Comparison of ENCODE assay signal across 8 mouse cellular contexts in the genomic region with DNA sequence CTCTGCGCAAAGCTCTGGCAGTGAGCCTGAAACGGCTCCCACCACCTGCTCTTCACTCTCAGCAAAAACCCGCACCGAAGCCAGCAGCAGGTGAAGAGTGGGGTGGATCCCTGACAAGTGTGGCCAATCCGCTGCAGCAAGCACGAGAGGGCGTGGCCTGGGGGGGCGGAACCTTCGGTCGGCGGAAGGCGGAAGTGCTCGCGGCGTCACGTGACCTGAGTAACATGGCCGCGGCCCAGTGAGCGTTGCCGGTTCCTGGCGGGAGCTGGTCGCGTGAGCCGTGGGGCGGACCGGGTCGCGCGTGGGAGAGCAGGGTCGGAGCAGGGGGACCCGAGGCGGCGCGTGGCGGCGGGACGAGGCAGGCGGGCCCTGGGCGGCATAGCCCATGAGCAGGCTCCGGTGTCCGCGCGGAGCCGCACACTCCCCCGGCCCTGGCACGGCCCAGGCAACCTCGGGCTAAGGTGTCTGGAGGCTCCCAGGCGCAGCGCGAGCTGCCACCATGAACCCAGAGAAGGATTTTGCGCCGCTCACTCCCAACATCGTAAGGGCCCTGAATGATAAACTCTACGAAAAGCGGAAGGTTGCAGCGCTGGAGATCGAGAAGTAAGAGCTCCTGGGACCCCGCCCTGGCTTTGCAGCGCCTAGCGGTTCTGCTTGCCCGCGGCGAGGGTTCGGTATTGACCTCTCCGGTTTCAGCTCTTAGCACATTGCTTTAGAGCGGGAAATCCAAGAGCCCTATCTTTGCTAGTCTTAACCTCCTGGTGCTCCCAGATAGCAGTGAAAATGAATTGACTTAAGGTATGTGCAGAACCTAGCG. TPM values are rescaled to one million over a fixed set of nuclear protein-coding genes. Genes with fewer than 3 reads are reported as not detected.
A peak's percentile ranks its signal among the peaks of the same experiment; 100 is the strongest.
DNase-seq lines count a peak whose midpoint lies in the region; ATAC-seq and TF ChIP-seq lines count a peak whose summit lies in the region.

A gene (plus strand): TSS at position 195 of the 817 bp plus-strand sequence.

- H3K9me3 ChIP-seq in MEL (replicated peaks; ENCODE audit: insufficient read depth, low read length): no peaks in the 10 kb centered on the region
- no peaks in the 10 kb centered on the region for H3K9me3 ChIP-seq in forebrain, postnatal 0 days (ENCODE audit: low read length)
- no peaks in the 10 kb centered on the region for H3K9me3 ChIP-seq in lung, embryonic 15.5 days

- peak within 1 kb of the TSS; percentile 36 for H3K27ac ChIP-seq in MEL (ENCODE audit: control insufficient read depth, low read depth, low read length)
- H3K27ac ChIP-seq in cerebellum, adult 2 months (ENCODE audit: insufficient read depth, low read length): peak within 1 kb of the TSS; percentile 39
- peak within 1 kb of the TSS; percentile 79 for H3K27ac ChIP-seq in forebrain, postnatal 0 days (ENCODE audit: low read depth, low read length)
- no peak within 1 kb of the TSS for H3K27ac ChIP-seq in lung, embryonic 15.5 days

- no peak for TF ChIP-seq RAD21 in MEL (IDR thresholded peaks at IDR 0.05; ENCODE audit: low read depth, low read length)

- H3K79me2 ChIP-seq in MEL (ENCODE audit: control insufficient read depth, insufficient read depth, low read length, poor library complexity): peaks cover 47% of the 10 kb centered on the region

- ATAC-seq in forebrain, postnatal 0 days: peak; percentile 96
- ATAC-seq in lung, embryonic 15.5 days (ENCODE audit: borderline replicate concordance, extremely low read depth, low FRiP score, low TSS enrichment): peak; percentile 93

- H3K4me1 ChIP-seq in MEL (ENCODE audit: control insufficient read depth in 1 of 2, insufficient read depth in 2 of 2, low read length in 2 of 2): peaks cover 0 to 22% of the 10 kb centered on the region in 2 experiments; a peak in 3 of 4 replicates
- H3K4me1 ChIP-seq in cerebellum, adult 2 months (ENCODE audit: control insufficient read depth, insufficient read depth, low read length): no peaks in the 10 kb centered on the region; the same call in 1 of the 2 replicates
- peaks cover 9% of the 10 kb centered on the region for H3K4me1 ChIP-seq in forebrain, postnatal 0 days (ENCODE audit: insufficient read depth)
- H3K4me1 ChIP-seq in lung, embryonic 15.5 days: peaks cover 18% of the 10 kb centered on the region

- H3K4me3 ChIP-seq in MEL (ENCODE audit: control insufficient read depth in 1 of 2, insufficient read depth in 1 of 2, low read depth in 2 of 2, low read length in 2 of 2): peak within 1 kb of the TSS; percentile 75 to 84
- peak within 1 kb of the TSS; percentile 80 for H3K4me3 ChIP-seq in cerebellum, adult 2 months (replicated peaks; ENCODE audit: insufficient read depth, low read depth, low read length)
- H3K4me3 ChIP-seq in forebrain, postnatal 0 days (ENCODE audit: low read depth, low read length): peak within 1 kb of the TSS; percentile 83
- peak within 1 kb of the TSS; percentile 82 for H3K4me3 ChIP-seq in lung, embryonic 15.5 days

- peak within 1 kb of the TSS; percentile 79 for H3K9ac ChIP-seq in MEL (ENCODE audit: control insufficient read depth, low read depth, low read length, poor library complexity, severe bottlenecking)
- peak within 1 kb of the TSS; percentile 81 for H3K9ac ChIP-seq in forebrain, postnatal 0 days
- peak within 1 kb of the TSS; percentile 69 for H3K9ac ChIP-seq in lung, embryonic 15.5 days

- peak; percentile 97 for DNase-seq in MEL (ENCODE audit: low read depth, low spot score)
- peak; percentile 98 for DNase-seq in cerebellum, adult 2 months
- DNase-seq in forebrain, postnatal 0 days: peak; percentile 97
- DNase-seq in heart, postnatal 4 days: peak; percentile 98
- peak; percentile 95 to 96 for DNase-seq in layer of hippocampus, adult 8-10 months (ENCODE audit: low spot score in 2 of 2)
- DNase-seq in ovary, adult 18-20 months (ENCODE audit: low spot score): peak; percentile 94
- peak; percentile 98 for DNase-seq in thymus, postnatal 0 days (ENCODE audit: low spot score)

- peaks cover 0 to 1% of the 10 kb centered on the region in 2 experiments; a peak in 1 of 4 replicates for H3K27me3 ChIP-seq in MEL (ENCODE audit: control insufficient read depth in 1 of 2, insufficient read depth in 2 of 2, low read length in 2 of 2)
- H3K27me3 ChIP-seq in cerebellum, adult 2 months (ENCODE audit: control insufficient read depth, insufficient read depth, low read length): no peaks in the 10 kb centered on the region
- H3K27me3 ChIP-seq in forebrain, postnatal 0 days (ENCODE audit: insufficient read depth, low read length): no peaks in the 10 kb centered on the region
- no peaks in the 10 kb centered on the region; the same call in 1 of the 2 replicates for H3K27me3 ChIP-seq in lung, embryonic 15.5 days

- peak; percentile 78 to 81 for TF ChIP-seq POLR2A in MEL (IDR thresholded peaks at IDR 0.05; ENCODE audit: control insufficient read depth in 1 of 2, insufficient read depth in 1 of 2, low read depth in 1 of 2, low read length in 2 of 2, poor library complexity in 1 of 2)
- peak; percentile 84 for TF ChIP-seq POLR2A in cerebellum, adult 2 months (IDR thresholded peaks at IDR 0.05; ENCODE audit: borderline replicate concordance, insufficient read depth, low read length)

- TF ChIP-seq EP300 in MEL (IDR thresholded peaks at IDR 0.05; ENCODE audit: low read depth in 1 of 2, low read length in 2 of 2): no peak

- WGBS in cerebellum, adult 2 months: under 1% methylated on average over 67 of the region's 67 CpGs
- WGBS in forebrain, postnatal 0 days: under 1% methylated on average over 67 of the region's 67 CpGs
- WGBS in lung, embryonic 15.5 days: under 1% methylated on average over 67 of the region's 67 CpGs

- TF ChIP-seq CTCF in MEL (IDR thresholded peaks at IDR 0.05 in 2 of 3, conservative IDR thresholded peaks at IDR 0.05 in 1 of 3; ENCODE audit: control insufficient read depth in 1 of 3, insufficient read depth in 1 of 3, low read depth in 2 of 3, low read length in 3 of 3, poor library complexity in 1 of 3, severe bottlenecking in 1 of 3): no peak
- no peak for TF ChIP-seq CTCF in cerebellum, adult 2 months (IDR thresholded peaks at IDR 0.05; ENCODE audit: borderline replicate concordance, insufficient read depth, low read depth, low read length)
- TF ChIP-seq CTCF in forebrain, postnatal 0 days (IDR thresholded peaks at IDR 0.05; ENCODE audit: low read depth): 0 out of 2 replicates have a peak, but pooled peaks have one; percentile 2

- H3K4me2 ChIP-seq in forebrain, postnatal 0 days (ENCODE audit: low read depth): peak within 1 kb of the TSS; percentile 78
- H3K4me2 ChIP-seq in lung, embryonic 15.5 days: peak within 1 kb of the TSS; percentile 83

- peaks cover 0 to 21% of the 10 kb centered on the region in 2 experiments; a peak in 3 of 4 replicates for H3K36me3 ChIP-seq in MEL (ENCODE audit: control insufficient read depth in 1 of 2, insufficient read depth in 2 of 2, low read length in 2 of 2)
- no peaks in the 10 kb centered on the region for H3K36me3 ChIP-seq in forebrain, postnatal 0 days (ENCODE audit: insufficient read depth)
- no peaks in the 10 kb centered on the region for H3K36me3 ChIP-seq in lung, embryonic 15.5 days

TF ChIP-seq in MEL, 35 proteins besides CTCF, POLR2A, EP300 and RAD21 (continues in another document):
- TF ChIP-seq ZC3H11A (IDR thresholded peaks at IDR 0.05; ENCODE audit: low read depth, low read length) (no peak), GATA1 (IDR thresholded peaks at IDR 0.05; ENCODE audit: low read depth, low read length) (no peak), USF2 (IDR thresholded peaks at IDR 0.05; ENCODE audit: borderline replicate concordance in 1 of 2, insufficient read depth in 1 of 2, low read depth in 1 of 2, low read length in 2 of 2) (peak; percentile 71 to 93; a peak in 3 of 4 replicates), UBTF (IDR thresholded peaks at IDR 0.05; ENCODE audit: borderline replicate concordance, insufficient read depth, low read depth, low read length) (no peak), ELF1 (IDR thresholded peaks at IDR 0.05; ENCODE audit: low read depth, low read length) (peak; percentile 99), USF1 (IDR thresholded peaks at IDR 0.05; ENCODE audit: low read depth, low read length) (peak; percentile 100), ZMIZ1 (IDR thresholded peaks at IDR 0.05; ENCODE audit: low read depth, low read length) (peak; percentile 74), TCF12 (IDR thresholded peaks at IDR 0.05; ENCODE audit: low read depth, low read length) (peak; percentile 51; the same call in 1 of the 2 replicates), RCOR1 (IDR thresholded peaks at IDR 0.05; ENCODE audit: low read depth, low read length) (no peak), SMC3 (IDR thresholded peaks at IDR 0.05; ENCODE audit: low read depth, low read length) (no peak), POLR2AphosphoS2 (IDR thresholded peaks at IDR 0.05; ENCODE audit: low read length) (peak; percentile 42; the same call in 1 of the 2 replicates), ZKSCAN1 (IDR thresholded peaks at IDR 0.05; ENCODE audit: low read depth, low read length) (no peak), SIN3A (IDR thresholded peaks at IDR 0.05; ENCODE audit: low read length) (peak; percentile 97), MAZ (IDR thresholded peaks at IDR 0.05; ENCODE audit: low read depth, low read length) (0 out of 2 replicates have a peak, but pooled peaks have one; percentile 35), MYB (IDR thresholded peaks at IDR 0.05; ENCODE audit: low read depth, low read length) (no peak), MXI1 (IDR thresholded peaks at IDR 0.05; ENCODE audit: low read depth, low read length) (peak; percentile 94), MAX (IDR thresholded peaks at IDR 0.05; ENCODE audit: low read length) (peak; percentile 96), CHD1 (IDR thresholded peaks at IDR 0.05; ENCODE audit: low read depth, low read length) (no peak), TBP (IDR thresholded peaks at IDR 0.05; ENCODE audit: low read depth, low read length) (peak; percentile 58; the same call in 1 of the 2 replicates), BHLHE40 (IDR thresholded peaks at IDR 0.05; ENCODE audit: borderline replicate concordance, low read depth, low read length) (peak; percentile 93), TAL1 (IDR thresholded peaks at IDR 0.05; ENCODE audit: low read length) (peak; percentile 12; the same call in 1 of the 2 replicates)

RNA-seq across cellular contexts. Expression of the gene that starts here (rescaled TPM):
- total RNA-seq in MEL (2012; rRNA removed): 31.1 and 31.7 TPM in 2 replicates
- polyA plus RNA-seq in MEL (2012; ENCODE audit: insufficient read depth in 1 of 2, insufficient read length in 2 of 2, low read depth in 1 of 2, low replicate concordance in 2 of 2, missing spikeins in 1 of 2): 10 to 100 TPM in 1 of 2 experiments, not detected in 1; 86.0 TPM
- polyA plus RNA-seq in cerebellum, adult 2 months (2012; rRNA removed): 37.6 and 39.9 TPM in 2 replicates
- 30.6 and 36.1 TPM in 2 replicates for total RNA-seq in forebrain, postnatal 0 days (2014; rRNA removed)
- 27.6 and 28.1 TPM in 2 replicates for polyA plus RNA-seq in forebrain, postnatal 0 days (2015; fragmentation: Nextera tagmentation; extraction: Ambion mirVana)
- 10 to 100 TPM; 26.7 to 28.1 TPM for total RNA-seq in heart, postnatal 4 days (2021)
- 10 to 100 TPM; 26.8 to 28.2 (median 27.0) TPM for total RNA-seq in layer of hippocampus, adult 8-10 months (2022)
- 18.2 and 19.1 TPM in 2 replicates for polyA plus RNA-seq in lung, embryonic 15.5 days (2015; fragmentation: Nextera tagmentation; extraction: Ambion mirVana)
- 15.9 and 16.9 TPM in 2 replicates for polyA plus RNA-seq in thymus, postnatal 0 days (2015; fragmentation: Nextera tagmentation; extraction: Ambion mirVana)
